Mouse (Mus musculus) heart, postnatal 4 days (tissue): ENCODE results near the gene Ms4a4a. TPM values are rescaled to one million over a fixed set of nuclear protein-coding genes. Genes with fewer than 3 reads are reported as not detected.
"Not testable (repeated sequence)": the region's sequence is repeated elsewhere in the genome, so short reads cannot be mapped to it uniquely, and the experiment has no call there.

ENCODE experiments used
- DNase-seq: peaks from one replicate; pipeline ENCODE4 v3.0.0; 2021
- total RNA-seq, 2 experiments: library from RNA; stranded (reverse); gene quantifications; 2 replicates each; pipeline ENCODE4 v1.2.3; 2021

The Ms4a4a gene
- 1 to 10 TPM; 1.6 to 2.5 TPM for total RNA-seq

GRCm38 (mm10) chr19:11375273-11375672, at the start of gene Ms4a4a:
Ms4a4a (plus strand) TSS chr19:11375523.
- no peak for DNase-seq

GRCm38 (mm10) chr19:11335932-11336331, 39.4 kb upstream of the Ms4a4a start, which contains the start of gene Ms4a7:
Ms4a7 (minus strand) TSS chr19:11336146.
- DNase-seq: no peak

GRCm38 (mm10) chr19:11343147-11343546, 32.2 kb upstream of the Ms4a4a start:
- DNase-seq: no peak

- DNase-seq: no peak
These were observed 31.3 kb upstream of the Ms4a4a start for GRCm38 (mm10) chr19:11343992-11344391.

- peak; percentile 6 for DNase-seq
These were observed 25.4 kb upstream of the Ms4a4a start for GRCm38 (mm10) chr19:11349698-11350481.

GRCm38 (mm10) chr19:11351878-11352277, 23.4 kb upstream of the Ms4a4a start:
- DNase-seq: peak; percentile 6

GRCm38 (mm10) chr19:11355730-11356129, 19.6 kb upstream of the Ms4a4a start:
- no peak for DNase-seq

- DNase-seq: no peak
These were observed 15.2 kb upstream of the Ms4a4a start for GRCm38 (mm10) chr19:11360106-11360505.

GRCm38 (mm10) chr19:11362002-11362401, 13.3 kb upstream of the Ms4a4a start:
- DNase-seq: no peak

GRCm38 (mm10) chr19:11368310-11368709, 7.0 kb upstream of the Ms4a4a start:
- no peak for DNase-seq

- DNase-seq: no peak
These were observed 4.1 kb upstream of the Ms4a4a start for GRCm38 (mm10) chr19:11371181-11371580.

GRCm38 (mm10) chr19:11376399-11376798, 1.1 kb downstream of the Ms4a4a start:
- no peak for DNase-seq

GRCm38 (mm10) chr19:11387109-11387508, 11.8 kb downstream of the Ms4a4a start:
- no peak for DNase-seq

GRCm38 (mm10) chr19:11387685-11388084, 12.4 kb downstream of the Ms4a4a start:
- DNase-seq: no peak

- DNase-seq: no peak
These were observed 13.6 kb downstream of the Ms4a4a start for GRCm38 (mm10) chr19:11388949-11389348.

- no peak for DNase-seq
These were observed 20.4 kb downstream of the Ms4a4a start for GRCm38 (mm10) chr19:11395769-11396168.

- no peak for DNase-seq
These were observed 29.2 kb downstream of the Ms4a4a start, which contains the start of gene Ms4a4c for GRCm38 (mm10) chr19:11404527-11404926. Ms4a4c (plus strand) TSS chr19:11404770.

GRCm38 (mm10) chr19:11407428-11407827, 32.1 kb downstream of the Ms4a4a start:
- DNase-seq: no peak

- no peak for DNase-seq
These were observed 33.3 kb downstream of the Ms4a4a start for GRCm38 (mm10) chr19:11408591-11408990.

- no peak for DNase-seq
These were observed 36.3 kb downstream of the Ms4a4a start for GRCm38 (mm10) chr19:11411640-11412039.

- no peak for DNase-seq
These were observed 38.8 kb downstream of the Ms4a4a start for GRCm38 (mm10) chr19:11414084-11414483.

GRCm38 (mm10) chr19:11415581-11415980, 40.3 kb downstream of the Ms4a4a start:
- no peak for DNase-seq

- DNase-seq: not testable (repeated sequence)
These were observed 43.5 kb downstream of the Ms4a4a start for GRCm38 (mm10) chr19:11418865-11419264.

GRCm38 (mm10) chr19:11431209-11431608, 55.9 kb downstream of the Ms4a4a start:
- DNase-seq: not testable (repeated sequence)
